In genomic region chr12:102838271-102838670, GRCm38 (mm10) we compare ENCODE assay signal across 19 mouse cellular contexts.
"Had no signal": no experiment of that assay in that cellular context is flagged by ENCODE, and none has a peak within 500 bp of the region (broad histone marks: within the 10 kb centered on the region; RNA-seq: fewer than 3 reads in every experiment).

No protein-coding gene starts in this region.

- H3K4me2 ChIP-seq: lung, embryonic 14.5 days; midbrain, embryonic 12.5 days; neural tube, embryonic 13.5 days; neural tube, embryonic 15.5 days had no signal

- H3K27me3 ChIP-seq: midbrain, embryonic 12.5 days; neural tube, embryonic 13.5 days; neural tube, embryonic 15.5 days had no signal

- H3K9ac ChIP-seq: lung, embryonic 14.5 days; midbrain, embryonic 12.5 days; neural tube, embryonic 13.5 days; neural tube, embryonic 15.5 days had no signal

- H3K27ac ChIP-seq: midbrain, embryonic 10.5 days; midbrain, embryonic 12.5 days; neural tube, embryonic 13.5 days; neural tube, embryonic 15.5 days had no signal

- H3K4me1 ChIP-seq: midbrain, embryonic 10.5 days; midbrain, embryonic 12.5 days; neural tube, embryonic 13.5 days; neural tube, embryonic 15.5 days had no signal

- DNase-seq: lung, adult 18-20 months; lung, embryonic 14.5 days; lung, postnatal 10 days; lung, postnatal 4 days; midbrain, embryonic 14.5 days; retina, postnatal 1 day; right cerebral cortex, adult 18-20 months; right cerebral cortex, postnatal 25 days; right cerebral cortex, postnatal 4 days; spleen, adult 18-20 months; thymus, adult 18-20 months; thymus, postnatal 14 days; thymus, postnatal 36 days had no signal

- H3K9me3 ChIP-seq: midbrain, embryonic 10.5 days; midbrain, embryonic 12.5 days; neural tube, embryonic 13.5 days; neural tube, embryonic 15.5 days had no signal

- ATAC-seq: midbrain, embryonic 16.5 days had no signal

- H3K4me3 ChIP-seq: midbrain, embryonic 10.5 days; midbrain, embryonic 12.5 days; myocyte; neural tube, embryonic 13.5 days; neural tube, embryonic 15.5 days had no signal
